Mouse (Mus musculus): Measurements from ENCODE around the gene A630095N17Rik. TPM values are rescaled to one million over a fixed set of nuclear protein-coding genes. Genes with fewer than 3 reads are reported as not detected.
"Not testable (repeated sequence)": the region's sequence is repeated elsewhere in the genome, so short reads cannot be mapped to it uniquely, and the experiment has no call there.

Gene A630095N17Rik
- polyA plus RNA-seq, 1 experiment: not detected

DNA sequence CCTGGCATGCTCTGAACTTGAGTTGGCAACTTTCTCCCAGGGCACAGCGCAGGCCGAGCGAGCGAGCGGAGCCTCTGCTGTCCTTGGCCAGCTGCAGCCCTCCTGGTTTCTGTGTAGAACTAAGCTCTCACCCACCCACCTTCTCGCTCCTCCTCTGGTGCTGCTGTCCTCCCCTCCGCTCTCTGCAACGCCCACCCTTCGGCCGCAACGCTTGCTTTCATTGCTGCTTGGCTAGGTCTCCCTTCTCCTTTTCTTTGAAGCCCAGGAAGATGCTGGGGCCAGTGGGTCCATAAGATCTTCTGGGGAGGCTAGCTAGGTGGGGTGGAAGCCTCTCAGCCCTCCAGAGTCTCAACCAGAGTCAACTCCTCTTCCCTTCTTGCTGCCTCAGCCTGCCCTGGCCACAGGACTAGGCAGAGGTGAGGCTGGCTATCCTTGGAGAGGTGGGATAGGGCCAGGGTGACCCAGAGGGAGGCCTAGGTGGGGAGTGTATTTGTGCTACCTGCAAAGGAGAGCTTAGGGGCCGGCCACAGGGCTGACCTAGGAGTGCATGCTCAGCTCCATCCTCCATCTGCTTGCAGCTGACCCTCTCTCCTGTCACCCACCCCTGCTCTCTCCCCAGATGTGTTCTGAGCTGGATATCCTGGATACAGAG is 12.4 kb upstream of the A630095N17Rik start:
- WGBS: 95% methylated on average over 12 of the region's 12 CpGs

DNA sequence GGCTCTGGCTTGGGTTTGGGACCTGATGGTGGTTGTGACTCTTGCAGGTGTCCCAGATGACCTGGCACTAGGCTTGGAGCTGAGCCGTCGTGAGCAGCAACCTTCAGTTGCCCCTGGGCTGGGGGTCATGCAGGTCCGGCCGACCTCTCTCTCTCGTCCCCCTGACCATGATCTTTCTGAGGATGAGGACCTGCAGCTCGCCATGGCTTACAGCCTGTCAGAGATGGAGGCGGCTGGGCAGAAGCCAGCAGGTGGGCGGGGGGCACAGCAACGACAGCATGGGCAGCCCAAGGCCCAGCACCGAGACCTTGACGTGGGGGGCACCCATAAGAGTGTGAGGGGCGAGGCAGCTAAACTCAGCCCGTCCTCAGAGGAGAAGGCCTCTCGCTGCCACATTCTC is 11.5 kb upstream of the A630095N17Rik start:
- WGBS: 93% methylated on average over 14 of the region's 14 CpGs
- DNase-seq (ENCODE audit: low read depth, low spot score): no peak

More for the DNA sequence above, 12.4 kb upstream of the A630095N17Rik start:
- DNase-seq (ENCODE audit: low read depth, low spot score): no peak

DNA sequence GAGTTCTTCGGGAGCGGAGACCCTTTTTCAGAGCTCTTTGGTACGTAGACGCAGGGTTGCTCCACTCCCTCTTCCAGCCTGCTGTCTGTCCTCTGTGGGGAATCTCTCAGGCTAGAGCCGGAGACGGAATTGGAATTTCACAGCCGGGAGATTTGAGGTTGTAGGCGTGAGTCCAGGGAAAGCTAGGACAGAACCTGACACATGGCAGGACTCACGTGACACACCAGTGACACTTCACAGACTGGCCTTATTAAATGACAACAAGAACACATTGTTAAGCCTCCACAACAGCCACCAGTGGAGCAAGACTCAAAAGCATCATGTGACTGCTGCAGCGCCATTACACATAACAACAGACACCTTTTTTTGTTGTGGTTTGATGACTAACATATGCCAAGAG is 7.7 kb upstream of the A630095N17Rik start:
- no peak for DNase-seq (ENCODE audit: low read depth, low spot score)
- 89% methylated on average over 10 of the region's 10 CpGs for WGBS

DNA sequence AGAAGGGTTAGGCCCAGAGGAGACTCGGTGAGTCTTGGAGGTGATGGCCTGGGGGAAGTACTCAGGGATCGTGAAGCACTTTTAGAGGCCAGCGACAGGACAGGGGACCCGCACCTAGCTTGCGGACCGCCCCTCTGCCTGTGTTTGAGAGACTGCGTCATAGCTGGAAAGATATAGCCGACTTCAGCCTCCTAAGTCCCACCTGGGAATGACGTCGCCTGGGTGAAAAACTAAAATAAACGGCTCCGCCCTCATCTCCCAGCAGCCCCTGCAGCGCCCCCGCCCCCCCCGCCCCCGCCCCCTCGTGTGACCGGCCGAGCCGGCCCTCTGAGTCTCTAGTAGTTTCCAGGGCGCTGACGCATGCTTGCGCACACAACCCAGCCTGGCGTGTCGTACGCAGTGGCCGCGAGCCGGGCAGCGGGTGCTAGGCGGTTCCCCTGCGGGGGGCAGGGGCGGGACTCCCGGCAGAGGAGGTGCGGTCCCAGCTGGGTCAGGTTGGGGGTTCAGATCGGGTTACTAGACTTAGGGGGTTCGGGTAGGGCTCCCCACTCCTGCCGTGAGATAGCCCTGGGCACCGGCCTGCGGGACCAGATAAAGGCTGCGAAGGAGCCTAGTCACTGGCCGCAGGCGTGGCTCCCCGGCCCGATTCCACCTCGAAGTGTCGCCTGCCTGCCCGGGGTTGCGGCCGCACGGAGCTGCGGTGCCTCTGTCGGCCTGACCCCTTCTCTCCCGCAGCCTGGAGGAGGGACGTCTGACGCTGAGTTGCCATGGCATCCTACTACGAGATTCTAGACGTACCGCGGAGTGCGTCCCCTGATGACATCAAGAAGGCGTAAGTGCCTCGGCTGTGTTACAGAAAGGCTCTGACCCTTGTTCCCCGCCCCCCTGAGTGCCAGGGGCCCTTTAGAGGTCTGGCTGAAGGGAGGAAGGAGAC is 4.5 kb upstream of the A630095N17Rik start, which contains the start of gene Dnajb2:
Dnajb2 (plus strand) TSS at position 290 of the 934 bp plus-strand sequence.
- WGBS: under 1% methylated on average over 64 of the region's 64 CpGs
- DNase-seq (ENCODE audit: low read depth, low spot score): no peak

DNA sequence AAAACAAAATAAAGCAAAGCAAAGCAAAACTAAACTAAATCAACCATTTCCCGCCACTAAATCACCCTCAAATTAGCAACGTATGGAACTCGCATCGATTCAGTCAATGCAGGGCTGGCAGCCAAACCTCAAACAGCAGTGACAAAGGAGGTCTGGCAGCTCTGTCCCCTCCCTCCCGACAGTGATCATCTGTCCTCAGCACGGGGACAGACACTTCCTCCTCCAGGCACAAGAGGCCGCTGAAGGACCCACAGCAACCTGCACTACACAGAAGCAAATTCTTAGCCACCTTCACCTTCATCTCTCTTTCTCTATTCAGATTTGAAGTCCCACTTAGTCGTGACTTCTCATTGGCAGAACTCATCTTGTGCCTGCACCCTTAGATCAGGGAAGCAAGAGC is 2.7 kb upstream of the A630095N17Rik start:
- no peak for DNase-seq (ENCODE audit: low read depth, low spot score)

DNA sequence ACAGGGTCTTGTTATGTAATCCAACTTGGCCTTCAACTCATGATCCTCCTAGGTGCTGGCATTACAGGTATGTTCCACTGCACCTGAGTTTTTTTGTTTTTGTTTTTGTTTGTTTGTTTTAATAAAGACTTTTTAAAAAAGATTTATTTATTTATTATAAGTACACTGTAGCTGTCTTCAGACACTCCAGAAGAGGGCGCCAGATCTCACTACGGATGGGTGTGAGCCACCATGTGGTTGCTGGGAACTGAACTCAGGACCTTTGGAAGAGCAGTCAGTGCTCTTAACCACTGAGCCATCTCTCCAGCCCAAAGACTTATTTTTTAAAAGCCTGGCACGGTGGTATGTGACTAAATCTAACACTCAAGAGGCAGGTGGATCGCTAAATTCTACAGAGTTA is 587 bp upstream of the A630095N17Rik start:
- DNase-seq (ENCODE audit: low read depth, low spot score): not testable (repeated sequence)
- 72% methylated on average over 4 of the region's 4 CpGs for WGBS

More for the DNA sequence above, 2.7 kb upstream of the A630095N17Rik start:
- 1% methylated on average over 8 of the region's 8 CpGs for WGBS

DNA sequence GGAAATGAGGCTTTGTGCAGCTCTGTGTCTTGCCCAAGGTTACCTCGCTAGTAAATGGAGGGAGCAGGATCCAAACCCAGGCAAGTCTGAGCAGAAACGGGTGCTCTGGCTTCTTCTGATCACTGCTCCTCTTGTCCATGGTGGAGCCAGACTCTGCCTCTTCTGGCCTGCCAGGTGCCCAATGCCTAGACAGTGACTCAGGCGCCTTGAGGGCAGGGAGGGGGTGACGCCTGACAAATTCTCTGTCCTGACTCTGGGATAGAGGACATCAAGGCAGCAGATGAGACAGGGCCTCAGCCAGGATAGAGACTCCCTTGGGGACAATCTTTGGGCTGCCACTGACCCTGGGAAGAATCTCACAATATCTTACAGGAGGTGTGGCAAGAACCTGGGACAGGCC is 678 bp downstream of the A630095N17Rik start:
- 72% methylated on average over 4 of the region's 4 CpGs for WGBS
- no peak for DNase-seq (ENCODE audit: low read depth, low spot score)

DNA sequence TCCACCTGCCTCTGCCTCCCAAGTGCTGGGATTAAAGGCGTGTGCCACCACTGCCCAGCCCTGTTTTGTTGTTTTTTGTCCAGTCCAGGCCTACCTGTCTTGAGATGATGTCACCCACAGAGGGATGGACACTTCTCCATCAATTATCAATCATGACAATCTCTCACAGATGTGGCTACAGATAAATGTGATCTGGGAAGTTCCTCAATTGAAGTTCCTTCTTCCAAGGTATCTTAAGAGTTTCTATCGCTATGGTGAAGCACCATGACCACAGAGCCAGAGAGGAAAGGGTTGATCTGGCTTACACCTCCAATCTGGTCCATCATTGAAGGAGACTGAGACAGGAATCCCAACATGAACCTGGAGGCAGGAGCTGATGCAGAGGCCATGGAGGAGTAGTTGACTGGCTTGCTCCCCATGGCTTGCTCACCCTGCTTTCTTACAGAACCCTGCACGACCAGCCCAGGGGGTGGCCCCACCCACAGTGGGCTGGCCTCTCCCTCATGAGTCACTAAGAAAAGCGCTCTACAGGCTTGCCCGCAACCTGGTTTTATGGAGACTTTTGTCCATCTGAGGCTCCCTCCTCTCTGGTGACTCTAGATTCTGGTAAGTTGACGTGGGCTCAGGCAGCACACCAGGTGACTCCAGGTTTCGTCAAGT is 1.4 kb downstream of the A630095N17Rik start:
- no peak for DNase-seq (ENCODE audit: low read depth, low spot score)
- WGBS: 50% methylated on average over 7 of the region's 7 CpGs

DNA sequence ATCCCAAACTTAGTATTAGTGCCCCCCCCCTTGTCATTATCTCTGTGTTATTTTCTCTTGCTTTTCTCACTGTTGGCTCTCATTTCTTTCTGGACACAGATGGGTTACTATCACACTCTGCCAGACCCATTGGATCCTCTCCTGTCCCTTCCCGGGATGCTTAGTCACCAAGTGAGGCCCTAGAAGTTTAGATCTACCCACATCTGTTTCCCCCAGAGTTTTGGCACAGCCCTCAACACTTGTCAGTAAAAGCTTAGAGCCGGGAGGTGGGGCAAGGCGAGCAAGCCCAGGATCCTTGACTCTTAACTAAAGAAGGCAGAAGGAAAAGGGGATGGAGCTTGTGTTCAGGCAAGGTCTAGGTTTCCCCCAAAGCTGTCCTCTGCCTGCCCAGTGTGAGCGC is 2.7 kb downstream of the A630095N17Rik start:
- no peak for DNase-seq (ENCODE audit: low read depth, low spot score)
- 58% methylated on average over 4 of the region's 4 CpGs for WGBS

DNA sequence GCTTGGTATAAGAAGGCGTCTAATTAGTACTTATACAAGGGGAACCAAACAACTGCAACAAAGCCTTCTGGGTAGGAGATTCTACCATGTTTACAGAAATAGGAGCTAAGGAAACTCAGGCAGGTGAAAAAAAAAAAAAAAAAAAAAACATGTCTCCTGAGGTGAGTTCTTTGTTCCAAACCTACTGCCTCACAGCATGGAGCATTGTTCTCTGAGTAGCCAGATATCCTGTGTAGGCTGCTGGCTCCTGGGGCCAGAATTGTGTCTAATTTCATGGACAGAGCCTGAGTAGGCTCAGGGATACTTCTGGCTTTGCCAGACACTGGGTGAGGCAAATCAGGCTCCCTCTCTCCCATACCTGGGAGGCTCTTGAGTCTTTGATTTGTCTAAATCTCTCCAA is 4.2 kb downstream of the A630095N17Rik start:
- DNase-seq (ENCODE audit: low read depth, low spot score): no peak
- WGBS: 79% methylated on average over 1 of the region's 1 CpGs

DNA sequence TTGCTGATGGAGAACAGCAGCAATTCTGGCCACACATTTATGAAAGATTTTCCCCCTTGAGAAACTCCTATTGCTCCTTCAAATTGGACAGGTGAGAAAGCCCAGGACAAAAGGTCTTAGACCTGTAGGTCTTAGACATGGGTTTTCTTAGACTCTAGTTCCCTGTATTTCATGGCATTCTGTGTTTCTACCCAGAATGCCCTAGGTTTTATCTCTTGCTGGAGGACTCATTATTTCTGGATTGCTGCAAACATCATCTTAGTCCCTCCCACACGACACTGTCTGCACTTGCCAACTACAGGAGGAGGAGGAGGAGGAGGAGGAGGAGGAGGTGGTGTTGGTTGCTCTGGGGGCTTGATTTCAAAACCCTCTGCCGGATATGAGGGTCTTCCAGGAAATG is 5.8 kb downstream of the A630095N17Rik start:
- DNase-seq (ENCODE audit: low read depth, low spot score): no peak
- WGBS: 50% methylated on average over 2 of the region's 2 CpGs

DNA sequence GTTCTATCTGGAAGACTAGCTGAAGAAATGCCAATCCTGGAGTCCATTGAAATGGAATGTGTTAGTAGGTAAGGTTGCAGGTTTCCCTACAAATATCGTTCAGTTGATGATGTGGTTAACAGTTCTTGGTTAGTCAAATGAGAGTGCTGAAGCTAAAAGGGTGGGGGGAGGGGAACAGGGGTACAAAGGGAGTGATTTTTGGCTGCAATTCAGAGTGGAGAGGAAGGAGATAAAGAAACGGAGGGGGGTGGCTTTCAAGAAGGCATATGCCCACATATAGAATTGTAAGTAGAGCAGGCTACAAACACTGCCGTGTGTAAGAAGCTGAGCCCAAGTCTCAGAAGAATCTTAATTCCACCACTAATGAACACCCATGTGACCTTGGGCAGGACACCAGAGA is 6.4 kb downstream of the A630095N17Rik start:
- 61% methylated on average over 3 of the region's 3 CpGs for WGBS
- DNase-seq (ENCODE audit: low read depth, low spot score): no peak

DNA sequence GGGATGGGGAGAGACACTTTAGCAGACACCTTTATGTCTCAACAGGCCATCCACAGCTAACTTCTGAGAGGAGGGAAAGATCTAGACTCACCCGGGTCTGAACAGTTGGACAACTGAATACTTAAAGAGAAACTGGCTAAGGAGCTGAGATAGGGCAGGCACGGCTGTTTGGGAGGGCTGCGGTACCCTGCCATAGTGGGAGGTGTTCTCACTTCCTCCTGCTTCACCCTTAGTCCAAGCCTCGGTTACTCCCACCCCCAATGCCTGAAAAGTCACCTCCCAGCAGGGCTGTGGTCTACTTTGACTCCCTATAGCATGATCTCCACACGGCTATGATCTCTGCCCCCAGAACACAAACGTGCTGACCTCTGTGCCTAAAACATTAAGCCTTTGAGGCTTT is 8.4 kb downstream of the A630095N17Rik start:
- no peak for DNase-seq (ENCODE audit: low read depth, low spot score)
- 61% methylated on average over 6 of the region's 6 CpGs for WGBS

DNA sequence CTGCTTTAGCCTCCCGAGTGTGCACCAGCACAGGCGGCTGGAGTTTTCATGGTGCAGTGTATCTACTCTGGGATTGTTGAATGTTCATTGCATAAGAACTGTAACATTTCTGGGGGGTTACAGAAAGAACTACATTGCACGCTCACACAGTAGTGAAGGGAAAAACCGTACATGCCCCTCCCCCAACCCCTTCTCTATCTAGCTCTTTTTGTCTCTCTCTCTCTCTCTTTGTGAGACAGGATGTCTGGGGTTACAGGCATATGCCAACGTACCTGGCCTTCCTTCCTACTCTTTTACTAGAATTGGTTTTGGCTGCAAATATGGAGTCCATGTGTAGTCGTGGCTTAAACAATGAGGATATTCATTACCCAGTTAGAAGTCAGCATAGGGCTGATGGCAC is 9.0 kb downstream of the A630095N17Rik start:
- no peak for DNase-seq (ENCODE audit: low read depth, low spot score)
- WGBS: 80% methylated on average over 6 of the region's 6 CpGs

DNA sequence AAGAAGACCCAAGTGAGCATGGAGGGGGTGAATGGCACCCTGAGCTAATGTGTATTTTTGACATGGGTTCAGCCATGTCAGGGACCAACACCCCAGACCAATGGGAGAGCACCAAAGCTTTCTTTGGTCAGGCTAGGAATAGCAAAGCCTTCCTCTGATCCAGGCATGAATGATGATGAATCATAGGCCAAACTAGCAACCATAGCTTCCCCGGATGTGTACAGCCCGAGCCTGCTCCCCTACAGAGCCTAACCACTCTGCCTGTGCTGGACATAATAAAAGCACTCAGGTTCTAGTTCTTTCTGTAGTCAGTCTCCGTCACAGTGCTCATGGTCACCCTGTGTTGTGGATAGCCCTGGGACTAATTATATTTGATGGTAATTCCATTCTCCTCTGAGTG is 10.4 kb downstream of the A630095N17Rik start:
- 74% methylated on average over 3 of the region's 3 CpGs for WGBS
- no peak for DNase-seq (ENCODE audit: low read depth, low spot score)

DNA sequence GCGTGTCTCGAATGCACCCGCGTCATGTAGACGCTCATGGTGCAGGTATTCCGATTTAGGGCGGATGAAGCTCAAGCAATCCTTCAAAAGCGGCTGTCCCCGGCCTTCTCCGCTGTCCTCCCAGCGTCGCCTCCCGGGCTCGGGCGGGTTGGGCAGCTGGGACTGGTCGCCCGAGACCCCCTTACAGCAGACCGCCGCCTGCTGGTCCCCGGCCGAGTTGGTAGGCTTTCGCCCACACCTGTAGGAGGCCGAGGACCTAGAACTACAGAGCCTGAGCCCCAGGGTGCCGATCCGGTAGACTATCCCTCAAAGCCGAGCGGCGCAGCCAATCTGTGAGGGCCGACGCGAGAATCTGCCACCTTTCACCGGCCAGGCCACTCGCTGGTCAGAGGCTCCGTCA is 12.4 kb downstream of the A630095N17Rik start, which contains the start of gene Tuba4a:
Tuba4a (minus strand) TSS at position 335 of the 400 bp plus-strand sequence.
- DNase-seq (ENCODE audit: low read depth, low spot score): no peak
- WGBS: 3% methylated on average over 34 of the region's 34 CpGs

DNA sequence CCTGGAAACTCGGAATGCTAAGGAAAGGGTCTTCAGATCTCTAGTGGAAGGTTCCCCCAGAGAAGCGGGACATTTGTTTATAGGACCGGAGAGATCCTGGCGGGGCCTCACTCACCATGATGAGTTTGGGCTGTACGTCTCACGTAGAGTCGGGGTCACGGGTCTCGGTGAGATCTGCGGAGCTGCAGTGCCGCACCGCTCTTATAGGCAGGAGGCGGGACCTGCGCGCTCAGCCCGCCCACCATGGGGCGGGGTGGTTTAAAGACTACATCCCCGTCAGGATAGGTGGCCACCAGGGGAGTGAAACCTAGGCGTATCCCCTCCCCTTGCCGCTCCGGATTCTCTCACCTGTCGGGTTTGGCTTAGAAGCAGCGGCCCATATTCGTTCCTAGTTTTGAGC is 12.8 kb downstream of the A630095N17Rik start:
- under 1% methylated on average over 24 of the region's 24 CpGs for WGBS
- DNase-seq (ENCODE audit: low read depth, low spot score): peak; percentile 71

DNA sequence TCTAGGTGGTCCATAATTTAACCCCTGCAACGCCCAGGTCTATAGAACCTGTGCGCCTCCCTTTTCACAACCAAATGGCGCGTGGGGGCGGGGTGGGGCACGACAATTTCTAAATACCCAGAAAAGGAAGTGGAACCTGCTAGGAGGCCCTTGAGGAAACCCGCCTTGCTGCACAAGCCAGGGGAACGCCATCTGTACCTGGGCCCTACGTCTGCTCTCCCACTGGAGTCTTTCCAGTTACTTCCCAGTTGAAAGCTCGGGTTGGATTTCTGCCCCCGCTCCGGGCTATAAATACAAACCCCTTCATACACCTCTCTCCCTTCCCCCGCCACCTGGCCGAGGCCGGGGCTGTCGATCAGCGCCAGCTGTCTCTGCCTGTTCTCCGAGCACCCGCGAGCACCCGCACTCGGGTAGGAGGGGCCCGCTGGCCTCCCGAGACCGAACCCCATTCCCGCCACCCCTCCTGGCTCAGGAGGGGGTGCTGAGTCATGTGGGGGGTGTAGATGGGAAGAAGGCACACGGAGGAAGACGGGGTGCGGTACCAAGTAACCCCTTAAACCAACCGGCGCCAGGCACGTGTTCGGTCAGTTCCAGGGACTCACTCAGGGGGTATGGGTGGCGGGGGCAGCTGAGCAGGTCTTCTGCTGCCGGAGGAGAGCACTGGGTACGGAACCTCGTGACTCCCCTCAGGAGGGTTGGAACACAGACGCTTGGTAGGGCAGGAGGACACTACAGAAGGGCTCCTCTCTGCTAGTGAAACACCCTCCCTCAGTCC is 13.5 kb downstream of the A630095N17Rik start:
- 2% methylated on average over 38 of the region's 38 CpGs for WGBS
- DNase-seq (ENCODE audit: low read depth, low spot score): no peak

DNA sequence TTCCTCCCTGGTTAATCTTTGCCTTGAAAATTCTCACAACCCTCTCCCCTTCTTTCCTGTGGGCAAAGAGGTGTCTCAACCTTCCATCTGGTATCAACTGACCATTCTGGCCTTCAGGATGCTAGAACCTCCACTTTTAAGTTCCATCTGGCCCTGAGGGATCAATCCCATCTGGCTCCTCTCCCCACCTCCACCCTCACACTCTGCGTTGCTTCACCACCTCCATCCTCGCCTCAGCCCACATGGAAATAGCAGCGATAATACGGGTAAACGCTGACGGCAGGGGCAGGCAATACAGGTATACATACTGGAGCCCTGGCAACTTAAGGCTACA is 14.0 kb downstream of the A630095N17Rik start:
- 7% methylated on average over 6 of the region's 6 CpGs for WGBS
- DNase-seq (ENCODE audit: low read depth, low spot score): no peak
